Mouse (Mus musculus) macrophage (primary cell): ENCODE measurements around the gene Crygs. TPM values are rescaled to one million over a fixed set of nuclear protein-coding genes. Genes with fewer than 3 reads are reported as not detected.
"Not testable (repeated sequence)": the region's sequence is repeated elsewhere in the genome, so short reads cannot be mapped to it uniquely, and the experiment has no call there.

Source experiments
- H3K27ac ChIP-seq: fragments of 350-480 bp; formaldehyde crosslinking; 2 replicates; pipeline ENCODE4 v1.9.0; 2021
- H3K36me3 ChIP-seq: fragments of 350-480 bp; formaldehyde crosslinking; 2 replicates; pipeline ENCODE4 v1.9.0; 2021; ENCODE audit errors: inconsistent target
- H3K4me3 ChIP-seq: fragments of 350-480 bp; formaldehyde crosslinking; 2 replicates; pipeline ENCODE4 v1.9.0; 2021; ENCODE audit errors: inconsistent target
- H3K79me2 ChIP-seq: fragments of 350-480 bp; formaldehyde crosslinking; 2 replicates; pipeline ENCODE4 v1.9.0; 2021; ENCODE audit errors: inconsistent target
- WGBS: methylation state at CpG from one replicate; pipeline ENCODE4 v1.1.7; 2026; ENCODE audit warnings: inconsistent platforms; ENCODE audit not compliant: missing documents; 5-methylcytosine and 5-hydroxymethylcytosine counted together
- polyA plus RNA-seq: library from polyadenylated mRNA; stranded (reverse); fragments of 250-400 nt; gene quantifications from 3 replicates; pipeline ENCODE4 v1.2.4, GENCODE M21; 2018; ENCODE audit warnings: inconsistent platforms

Crygs gene
- polyA plus RNA-seq, 1 experiment from 2014 or later: not detected

GRCm38 (mm10) chr16:22807468-22808070 is 3.8 kb downstream of the Crygs start:
- 2% methylated on average over 17 of the region's 17 CpGs for WGBS
- Histone ChIP-seq H3K4me3 (no peak overlapping the region), H3K79me2 (no peaks in the 10 kb centered on the region), H3K36me3 (no peaks in the 10 kb centered on the region), H3K27ac (no peak overlapping the region)

GRCm38 (mm10) chr16:22802786-22803185 is 8.6 kb downstream of the Crygs start:
- Histone ChIP-seq H3K27ac (no peak overlapping the region), H3K4me3 (no peak overlapping the region), H3K79me2 (no peaks in the 10 kb centered on the region), H3K36me3 (no peaks in the 10 kb centered on the region)
- WGBS: 94% methylated on average over 7 of the region's 7 CpGs

- WGBS: 44% methylated on average over 5 of the region's 5 CpGs
- no peak overlapping the region for H3K4me3 ChIP-seq
- H3K79me2 ChIP-seq: no peaks in the 10 kb centered on the region
- H3K27ac ChIP-seq: no peak overlapping the region
- no peaks in the 10 kb centered on the region for H3K36me3 ChIP-seq
Observed at GRCm38 (mm10) chr16:22800849-22801109, 10.6 kb downstream of the Crygs start.

- 69% methylated on average over 4 of the region's 6 CpGs for WGBS
- no peaks in the 10 kb centered on the region for H3K79me2 ChIP-seq
Observed at GRCm38 (mm10) chr16:22800026-22800848, 11.1 kb downstream of the Crygs start.

GRCm38 (mm10) chr16:22798520-22798919 is 12.9 kb downstream of the Crygs start:
- Histone ChIP-seq H3K79me2 (no peaks in the 10 kb centered on the region), H3K36me3 (no peaks in the 10 kb centered on the region), H3K4me3 (no peak overlapping the region), H3K27ac (no peak overlapping the region)
- 14% methylated on average over 3 of the region's 3 CpGs for WGBS

More at GRCm38 (mm10) chr16:22800026-22800848, 11.1 kb downstream of the Crygs start:
- no peaks in the 10 kb centered on the region for H3K36me3 ChIP-seq
- H3K27ac ChIP-seq: no peak overlapping the region
- H3K4me3 ChIP-seq: no peak overlapping the region

- no peak overlapping the region for H3K4me3 ChIP-seq
- H3K79me2 ChIP-seq: no peaks in the 10 kb centered on the region
- WGBS: 90% methylated on average over 5 of the region's 5 CpGs
- H3K27ac ChIP-seq: no peak overlapping the region
- H3K36me3 ChIP-seq: no peaks in the 10 kb centered on the region
Observed at GRCm38 (mm10) chr16:22797521-22797920, 13.9 kb downstream of the Crygs start.

GRCm38 (mm10) chr16:22795497-22795896 is 15.9 kb downstream of the Crygs start:
- H3K36me3 ChIP-seq: no peaks in the 10 kb centered on the region
- no peak overlapping the region for H3K4me3 ChIP-seq
- H3K79me2 ChIP-seq: no peaks in the 10 kb centered on the region
- H3K27ac ChIP-seq: no peak overlapping the region
- WGBS: 91% methylated on average over 3 of the region's 3 CpGs

GRCm38 (mm10) chr16:22791235-22791634 is 20.1 kb downstream of the Crygs start:
- no peaks in the 10 kb centered on the region for H3K79me2 ChIP-seq
- no peak overlapping the region for H3K27ac ChIP-seq
- H3K4me3 ChIP-seq: no peak overlapping the region
- 72% methylated on average over 2 of the region's 2 CpGs for WGBS
- no peaks in the 10 kb centered on the region for H3K36me3 ChIP-seq

GRCm38 (mm10) chr16:22789908-22790367 is 21.4 kb downstream of the Crygs start:
- no peak overlapping the region for H3K4me3 ChIP-seq
- no peaks in the 10 kb centered on the region for H3K36me3 ChIP-seq
- no peak overlapping the region for H3K27ac ChIP-seq
- H3K79me2 ChIP-seq: no peaks in the 10 kb centered on the region
- WGBS: 37% methylated on average over 10 of the region's 10 CpGs

- H3K36me3 ChIP-seq: no peaks in the 10 kb centered on the region
- H3K79me2 ChIP-seq: no peaks in the 10 kb centered on the region
- WGBS: 89% methylated on average over 5 of the region's 5 CpGs
- no peak overlapping the region for H3K4me3 ChIP-seq
- no peak overlapping the region for H3K27ac ChIP-seq
Observed at GRCm38 (mm10) chr16:22782686-22783085, 28.7 kb downstream of the Crygs start.

GRCm38 (mm10) chr16:22779228-22779835 is 32.0 kb downstream of the Crygs start:
- WGBS: 96% methylated on average over 3 of the region's 3 CpGs

GRCm38 (mm10) chr16:22778296-22778695 is 33.1 kb downstream of the Crygs start:
- 95% methylated on average over 12 of the region's 12 CpGs for WGBS
- H3K79me2 ChIP-seq, H3K4me3 ChIP-seq, H3K36me3 ChIP-seq, H3K27ac ChIP-seq: not testable (repeated sequence)

More at GRCm38 (mm10) chr16:22779228-22779835, 32.0 kb downstream of the Crygs start:
- no peak overlapping the region for H3K4me3 ChIP-seq
- no peaks in the 10 kb centered on the region for H3K79me2 ChIP-seq
- no peaks in the 10 kb centered on the region for H3K36me3 ChIP-seq
- no peak overlapping the region for H3K27ac ChIP-seq

GRCm38 (mm10) chr16:22775471-22775985 is 35.8 kb downstream of the Crygs start:
- no peaks in the 10 kb centered on the region for H3K79me2 ChIP-seq
- no peaks in the 10 kb centered on the region for H3K36me3 ChIP-seq
- H3K27ac ChIP-seq: no peak overlapping the region
- H3K4me3 ChIP-seq: no peak overlapping the region
- 93% methylated on average over 5 of the region's 5 CpGs for WGBS

GRCm38 (mm10) chr16:22768661-22769060 is 42.7 kb downstream of the Crygs start:
- H3K4me3 ChIP-seq: no peak overlapping the region
- no peak overlapping the region for H3K27ac ChIP-seq
- 91% methylated on average over 8 of the region's 8 CpGs for WGBS
- H3K36me3 ChIP-seq: no peaks in the 10 kb centered on the region
- no peaks in the 10 kb centered on the region for H3K79me2 ChIP-seq

GRCm38 (mm10) chr16:22767405-22767804 is 44.0 kb downstream of the Crygs start:
- Histone ChIP-seq H3K4me3 (no peak overlapping the region), H3K79me2 (no peaks in the 10 kb centered on the region), H3K27ac (no peak overlapping the region), H3K36me3 (no peaks in the 10 kb centered on the region)
- 94% methylated on average over 3 of the region's 3 CpGs for WGBS
